Mouse (Mus musculus) left cerebral cortex, postnatal 36 days (tissue): ENCODE data around the gene Bub1b. TPM values are rescaled to one million over a fixed set of nuclear protein-coding genes. Genes with fewer than 3 reads are reported as not detected.
A peak's percentile ranks its signal among the peaks of the same experiment; 100 is the strongest.
"Not testable (repeated sequence)": the region's sequence is repeated elsewhere in the genome, so short reads cannot be mapped to it uniquely, and the experiment has no call there.

Experiments
- DNase-seq, 2 experiments: peaks; one replicate each; pipeline ENCODE4 v3.0.0; 2021 to 2022; ENCODE audit warnings: low spot score in 2 of 2, mixed read lengths in 1 of 2
- intact Hi-C: fragments of 180-260 bp; cut with DNase I; formaldehyde crosslinking; loops from one replicate; pipeline ENCODE4 v1.15.1; 2025
- total RNA-seq, 2 experiments: library from RNA; stranded (reverse); gene quantifications; 2 replicates each; pipeline ENCODE4 v1.2.3; 2021

Bub1b gene
- total RNA-seq, 2 experiments from 2014 or later, result 0.42 to 2.3 TPM

GRCm38 (mm10) chr2:118606032-118606431, 8.0 kb downstream of the Bub1b start:
- intact Hi-C loops, result loop anchor here (2.0 to 5.0 kb wide), 2 partner anchors 59 to 119 kb away; partner anchors contain the start of gene Bmf
- DNase-seq, result no peak

- intact Hi-C loops, result loop anchor here (2.0 to 5.0 kb wide), 2 partner anchors 60 to 120 kb away; partner anchors contain the start of gene Bmf
Measured at GRCm38 (mm10) chr2:118606976-118607375, 9.0 kb downstream of the Bub1b start.

GRCm38 (mm10) chr2:118618013-118618412, 20.0 kb downstream of the Bub1b start:
- intact Hi-C loops, result no loop called here
- DNase-seq, result no peak

More at GRCm38 (mm10) chr2:118606976-118607375, 9.0 kb downstream of the Bub1b start:
- DNase-seq, result no peak

- intact Hi-C loops, result no loop called here
- DNase-seq, result no peak
Measured at GRCm38 (mm10) chr2:118620101-118620500, 22.1 kb downstream of the Bub1b start.

- no peak for DNase-seq
- intact Hi-C loops, result no loop called here
Measured at GRCm38 (mm10) chr2:118620608-118621007, 22.6 kb downstream of the Bub1b start.

GRCm38 (mm10) chr2:118629276-118629675, 31.3 kb downstream of the Bub1b start:
- intact Hi-C loops, result no loop called here
- no peak for DNase-seq

GRCm38 (mm10) chr2:118633441-118633840, 35.4 kb downstream of the Bub1b start:
- intact Hi-C loops, result no loop called here
- DNase-seq, result no peak

GRCm38 (mm10) chr2:118637258-118637657, 39.2 kb downstream of the Bub1b start:
- intact Hi-C loops, result no loop called here
- DNase-seq, result no peak

- intact Hi-C loops, result loop anchor here (1.0 to 2.0 kb wide), 3 partner anchors 57 to 245 kb away; no protein-coding TSS in a partner anchor
- peak; percentile 61 to 63 for DNase-seq
Measured at GRCm38 (mm10) chr2:118637888-118638526, 40.0 kb downstream of the Bub1b start.

GRCm38 (mm10) chr2:118638686-118639085, 40.7 kb downstream of the Bub1b start:
- intact Hi-C loops, result loop anchor here (1.0 to 2.0 kb wide), 3 partner anchors 57 to 244 kb away; no protein-coding TSS in a partner anchor
- DNase-seq, result no peak

- no peak for DNase-seq
- intact Hi-C loops, result no loop called here
Measured at GRCm38 (mm10) chr2:118641147-118641546, 43.1 kb downstream of the Bub1b start.

GRCm38 (mm10) chr2:118642431-118642830, 44.4 kb downstream of the Bub1b start:
- no peak for DNase-seq
- intact Hi-C loops, result no loop called here

- intact Hi-C loops, result no loop called here
- no peak for DNase-seq
Measured at GRCm38 (mm10) chr2:118642942-118643341, 44.9 kb downstream of the Bub1b start.

- intact Hi-C loops, result no loop called here
- DNase-seq, result no peak
Measured at GRCm38 (mm10) chr2:118646665-118647064, 48.7 kb downstream of the Bub1b start.

GRCm38 (mm10) chr2:118650697-118651096, 52.7 kb downstream of the Bub1b start:
- DNase-seq, intact Hi-C loops: not testable (repeated sequence)

GRCm38 (mm10) chr2:118656688-118657281, 58.8 kb downstream of the Bub1b start:
- no peak for DNase-seq
- intact Hi-C loops, result no loop called here

GRCm38 (mm10) chr2:118658457-118658856, 60.4 kb downstream of the Bub1b start:
- DNase-seq, result no peak
- intact Hi-C loops, result no loop called here

- peak; percentile 38 to 43 for DNase-seq
- intact Hi-C loops, result no loop called here
Measured at GRCm38 (mm10) chr2:118659077-118659476, 61.1 kb downstream of the Bub1b start.

- intact Hi-C loops, result no loop called here
- DNase-seq, result no peak
Measured at GRCm38 (mm10) chr2:118659493-118659892, 61.5 kb downstream of the Bub1b start.

- DNase-seq, result peak; percentile 35 to 49
- intact Hi-C loops, result loop anchor here (5.0 kb wide), 1 partner anchor 42 kb away; the partner anchor contains the start of gene Ankrd63
Measured at GRCm38 (mm10) chr2:118659998-118660452, 62.0 kb downstream of the Bub1b start.

- intact Hi-C loops, result loop anchor here (5.0 kb wide), 1 partner anchor 40 kb away; the partner anchor contains the start of gene Ankrd63
- no peak for DNase-seq
Measured at GRCm38 (mm10) chr2:118661891-118662290, 63.9 kb downstream of the Bub1b start.
